Mouse (Mus musculus): ENCODE results near the gene Esrrg. TPM values are rescaled to one million over a fixed set of nuclear protein-coding genes. Genes with fewer than 3 reads are reported as not detected.

The Esrrg gene
- total RNA-seq, 1 experiment from 2014 or later, result not detected

- no peak for ATAC-seq (replicated peaks; ENCODE audit: insufficient number of reproducible peaks, low FRiP score, low TSS enrichment, poor library complexity, severe bottlenecking)
These were observed 624.6 kb downstream of the Esrrg start for GRCm38 (mm10) chr1:188233036-188233724.

- no peak for ATAC-seq (replicated peaks; ENCODE audit: insufficient number of reproducible peaks, low FRiP score, low TSS enrichment, poor library complexity, severe bottlenecking)
These were observed 630.0 kb downstream of the Esrrg start for GRCm38 (mm10) chr1:188238636-188239035.

GRCm38 (mm10) chr1:188241766-188242165, 633.2 kb downstream of the Esrrg start:
- no peak for ATAC-seq (replicated peaks; ENCODE audit: insufficient number of reproducible peaks, low FRiP score, low TSS enrichment, poor library complexity, severe bottlenecking)

- ATAC-seq (replicated peaks; ENCODE audit: insufficient number of reproducible peaks, low FRiP score, low TSS enrichment, poor library complexity, severe bottlenecking), result no peak
These were observed 648.9 kb downstream of the Esrrg start for GRCm38 (mm10) chr1:188257500-188257899.

GRCm38 (mm10) chr1:188260259-188261107, 651.9 kb downstream of the Esrrg start:
- ATAC-seq (replicated peaks; ENCODE audit: insufficient number of reproducible peaks, low FRiP score, low TSS enrichment, poor library complexity, severe bottlenecking), result no peak

GRCm38 (mm10) chr1:188261903-188262682, 653.5 kb downstream of the Esrrg start, which contains the start of gene Ush2a:
TSS of gene Ush2a (plus strand) at chr1:188262023.
- ATAC-seq (replicated peaks; ENCODE audit: insufficient number of reproducible peaks, low FRiP score, low TSS enrichment, poor library complexity, severe bottlenecking), result no peak

All from monocyte, adult 5-6 weeks (primary cell).